Mouse (Mus musculus) olfactory bulb, adult 2 months (tissue): Measurements from ENCODE around the gene Bco1.

Experiments
- CTCF ChIP-seq: fragments of 200-500 bp; IDR thresholded peaks from 2 replicates; pipeline ENCODE4 v1.5.1; 2012; ENCODE audit warnings: low read depth, mild to moderate bottlenecking, low read length, moderate library complexity; ENCODE audit not compliant: insufficient read depth
- POLR2A ChIP-seq: fragments of 200-500 bp; IDR thresholded peaks from 2 replicates; pipeline ENCODE4 v1.6.1; 2012; ENCODE audit warnings: mild to moderate bottlenecking, low read depth, low read length, moderate library complexity; ENCODE audit not compliant: insufficient read depth

DNA sequence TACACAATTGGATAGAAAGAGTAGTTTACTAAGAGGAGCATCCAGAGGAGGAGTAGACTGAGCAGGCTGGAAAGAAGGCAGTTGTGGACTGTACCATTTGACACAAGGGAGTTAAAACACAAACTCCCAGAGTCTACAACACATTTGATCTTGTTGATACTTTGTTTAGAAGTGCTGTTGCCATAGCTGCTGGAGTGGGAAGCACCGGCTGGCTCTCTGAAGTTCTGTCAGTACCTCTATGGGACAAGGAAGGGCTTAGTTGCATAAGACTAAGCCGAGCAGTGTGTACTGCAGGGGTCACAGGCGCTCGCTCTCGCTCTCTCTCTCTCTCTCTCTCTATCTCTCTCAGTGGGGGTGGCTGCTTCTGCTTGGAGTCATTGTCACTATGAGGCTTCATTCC is 78.9 kb downstream of the Bco1 start:
- TF ChIP-seq CTCF (no peak), POLR2A (no peak)
